Mouse (Mus musculus): Measurements from ENCODE around the gene Tcea2.

The Tcea2 gene

GRCm38 (mm10) chr2:181679951-181680715 lies at the start of gene Tcea2:
Gene Tcea2, plus strand, starts transcription at chr2:181680310.
- DNase-seq (ENCODE audit: low spot score), result peak; percentile 57

GRCm38 (mm10) chr2:181632624-181633023 lies 47.5 kb upstream of the Tcea2 start:
- no peak for DNase-seq (ENCODE audit: low spot score)

- DNase-seq (ENCODE audit: low spot score), result no peak
Measured at GRCm38 (mm10) chr2:181635865-181636264, 44.2 kb upstream of the Tcea2 start.

GRCm38 (mm10) chr2:181644361-181644760 lies 35.7 kb upstream of the Tcea2 start:
- peak; percentile 43 for DNase-seq (ENCODE audit: low spot score)

GRCm38 (mm10) chr2:181645666-181646065 lies 34.4 kb upstream of the Tcea2 start:
- no peak for DNase-seq (ENCODE audit: low spot score)

- DNase-seq (ENCODE audit: low spot score), result no peak
Measured at GRCm38 (mm10) chr2:181646626-181647472, 33.3 kb upstream of the Tcea2 start.

- DNase-seq (ENCODE audit: low spot score), result no peak
Measured at GRCm38 (mm10) chr2:181648926-181649325, 31.2 kb upstream of the Tcea2 start.

GRCm38 (mm10) chr2:181653065-181653464 lies 27.0 kb upstream of the Tcea2 start:
- DNase-seq (ENCODE audit: low spot score), result no peak

GRCm38 (mm10) chr2:181653523-181653922 lies 26.6 kb upstream of the Tcea2 start:
- DNase-seq (ENCODE audit: low spot score), result no peak

GRCm38 (mm10) chr2:181656734-181657133 lies 23.4 kb upstream of the Tcea2 start, which contains the start of gene Gm29797:
Gene Gm29797, plus strand, starts transcription at chr2:181657034.
- DNase-seq (ENCODE audit: low spot score), result no peak

GRCm38 (mm10) chr2:181657441-181657840 lies 22.7 kb upstream of the Tcea2 start:
- no peak for DNase-seq (ENCODE audit: low spot score)

- no peak for DNase-seq (ENCODE audit: low spot score)
Measured at GRCm38 (mm10) chr2:181658528-181658927, 21.6 kb upstream of the Tcea2 start.

- peak; percentile 52 for DNase-seq (ENCODE audit: low spot score)
Measured at GRCm38 (mm10) chr2:181658930-181659555, 21.1 kb upstream of the Tcea2 start.

GRCm38 (mm10) chr2:181659609-181660055 lies 20.5 kb upstream of the Tcea2 start:
- DNase-seq (ENCODE audit: low spot score), result peak; percentile 85

- DNase-seq (ENCODE audit: low spot score), result no peak
Measured at GRCm38 (mm10) chr2:181662620-181663297, 17.4 kb upstream of the Tcea2 start.

GRCm38 (mm10) chr2:181663298-181663630 lies 16.8 kb upstream of the Tcea2 start:
- no peak for DNase-seq (ENCODE audit: low spot score)

GRCm38 (mm10) chr2:181670285-181670912 lies 9.7 kb upstream of the Tcea2 start:
- no peak for DNase-seq (ENCODE audit: low spot score)

GRCm38 (mm10) chr2:181670913-181671311 lies 9.2 kb upstream of the Tcea2 start:
- no peak for DNase-seq (ENCODE audit: low spot score)

- no peak for DNase-seq (ENCODE audit: low spot score)
Measured at GRCm38 (mm10) chr2:181671326-181671725, 8.8 kb upstream of the Tcea2 start, which contains the start of gene Sox18. Gene Sox18, minus strand, starts transcription at chr2:181671640.

GRCm38 (mm10) chr2:181671984-181672383 lies 8.1 kb upstream of the Tcea2 start:
- no peak for DNase-seq (ENCODE audit: low spot score)

- no peak for DNase-seq (ENCODE audit: low spot score)
Measured at GRCm38 (mm10) chr2:181673501-181673900, 6.6 kb upstream of the Tcea2 start.

Data from T-cell, adult 2 months (primary cell).